Mouse (Mus musculus) hindbrain, embryonic 15.5 days (tissue): ENCODE data around the gene Cdsn. TPM values are rescaled to one million over a fixed set of nuclear protein-coding genes. Genes with fewer than 3 reads are reported as not detected.

Experiments used
- polyA plus RNA-seq: library from polyadenylated mRNA; unstranded; fragments of >200 nt; fragmentation: Nextera tagmentation; extraction: Ambion mirVana; gene quantifications from 2 replicates; pipeline ENCODE4 v1.2.1, GENCODE M21; 2015

The Cdsn gene
- polyA plus RNA-seq, 1 experiment from 2014 or later, result 0.14 TPM

Other genes starting within 250 kb of the Cdsn start
- gene H2-Q1, start 231.7 kb upstream of the Cdsn start, polyA plus RNA-seq, result 0.39 and 0.58 TPM in 2 replicates
- 2.5 and 3.1 TPM in 2 replicates for gene H2-Q2, start 209.9 kb upstream of the Cdsn start, polyA plus RNA-seq
- gene H2-Q4, start 172.5 kb upstream of the Cdsn start, polyA plus RNA-seq, result 1.0 and 1.7 TPM in 2 replicates
- gene H2-Q6, start 127.3 kb upstream of the Cdsn start, polyA plus RNA-seq, result 0.60 and 1.5 TPM in 2 replicates
- 3.8 and 4.1 TPM in 2 replicates for gene H2-Q7, start 113.0 kb upstream of the Cdsn start, polyA plus RNA-seq
- 0.38 and 0.78 TPM in 2 replicates for gene H2-Q10, start 82.0 kb upstream of the Cdsn start, polyA plus RNA-seq
- gene Pou5f1, start 46.1 kb upstream of the Cdsn start, polyA plus RNA-seq, result not detected in 2 replicates
- 19.3 and 21.0 TPM in 2 replicates for gene Tcf19, start 35.3 kb upstream of the Cdsn start, polyA plus RNA-seq
- gene Cchcr1, start 35.0 kb upstream of the Cdsn start, polyA plus RNA-seq, result 6.5 and 7.9 TPM in 2 replicates
- gene Psors1c2, start 18.9 kb upstream of the Cdsn start, polyA plus RNA-seq, result 0.97 and 1.2 TPM in 2 replicates
- gene 2300002M23Rik, start 15.3 kb downstream of the Cdsn start, polyA plus RNA-seq, result not detected in 2 replicates
- 0.44 and 0.59 TPM in 2 replicates for gene Sfta2, start 49.4 kb downstream of the Cdsn start, polyA plus RNA-seq
- not detected in 2 replicates for gene Gm9573, start 74.5 kb downstream of the Cdsn start, polyA plus RNA-seq
- gene Mucl3, start 91.6 kb downstream of the Cdsn start, polyA plus RNA-seq, result 0.17 TPM in 1 of 2 replicates, not detected in the other
- 15.9 and 17.8 TPM in 2 replicates for gene Vars2, start 115.5 kb downstream of the Cdsn start, polyA plus RNA-seq
- gene Gtf2h4, start 121.6 kb downstream of the Cdsn start, polyA plus RNA-seq, result 23.7 and 24.8 TPM in 2 replicates
- gene Ddr1, start 152.5 kb downstream of the Cdsn start, polyA plus RNA-seq, result 106 and 110 TPM in 2 replicates